Comparison of ENCODE assay signal across 8 mouse cellular contexts in genomic region chr2:170154738-170155088, GRCm38 (mm10). TPM values are rescaled to one million over a fixed set of nuclear protein-coding genes. Genes with fewer than 3 reads are reported as not detected.
DNase-seq lines count a peak whose midpoint lies in the region; ATAC-seq and TF ChIP-seq lines count a peak whose summit lies in the region.

No protein-coding gene starts in this region.

- no peak for ATAC-seq in liver, embryonic 14.5 days (ENCODE audit: insufficient read depth)

- peak overlapping the region; percentile 93 for H3K27ac ChIP-seq in heart, adult 2 months
- peak overlapping the region; percentile 93 for H3K27ac ChIP-seq in thymus, adult 2 months (ENCODE audit: control insufficient read depth, insufficient read depth, low read length)
- H3K27ac ChIP-seq in liver, embryonic 14.5 days: peak overlapping the region; percentile 92

- TF ChIP-seq CTCF in heart, adult 2 months (IDR thresholded peaks at IDR 0.05): no peak
- TF ChIP-seq CTCF in thymus, adult 2 months (IDR thresholded peaks at IDR 0.05; ENCODE audit: borderline replicate concordance, control insufficient read depth, extremely low read depth, insufficient read depth, low read length, poor library complexity): no peak
- TF ChIP-seq CTCF in liver, embryonic 14.5 days (IDR thresholded peaks at IDR 0.05; ENCODE audit: low read depth): no peak

- no peaks in the 10 kb centered on the region for H3K27me3 ChIP-seq in heart, adult 2 months (ENCODE audit: control insufficient read depth, insufficient read depth, low read length)
- H3K27me3 ChIP-seq in thymus, adult 2 months (ENCODE audit: control insufficient read depth, insufficient read depth, low read length): no peaks in the 10 kb centered on the region
- no peaks in the 10 kb centered on the region for H3K27me3 ChIP-seq in liver, embryonic 14.5 days (ENCODE audit: control insufficient read depth, insufficient read depth, low read length)

- intact Hi-C loops in heart, adult 2 months (cut with DNase I): loop anchor here (2.0 to 5.0 kb wide), 3 partner anchors 20 to 64 kb away; no protein-coding TSS in a partner anchor

- TF ChIP-seq POLR2A in heart, adult 2 months (IDR thresholded peaks at IDR 0.05; ENCODE audit: insufficient read depth, low read depth, low read length): no peak
- no peak for TF ChIP-seq POLR2A in thymus, adult 2 months (IDR thresholded peaks at IDR 0.05; ENCODE audit: control insufficient read depth, extremely low read depth, insufficient read depth, low read length, poor library complexity)

- peaks cover 4% of the 10 kb centered on the region for H3K36me3 ChIP-seq in heart, adult 2 months (ENCODE audit: control insufficient read depth, insufficient read depth, low read length)
- no peaks in the 10 kb centered on the region for H3K36me3 ChIP-seq in thymus, adult 2 months (ENCODE audit: control insufficient read depth, insufficient read depth, low read length)
- no peaks in the 10 kb centered on the region for H3K36me3 ChIP-seq in liver, embryonic 14.5 days (replicated peaks; ENCODE audit: control insufficient read depth, insufficient read depth, low read depth)

- H3K4me3 ChIP-seq in heart, adult 2 months: peak overlapping the region; percentile 50
- peak overlapping the region; percentile 60 for H3K4me3 ChIP-seq in thymus, adult 2 months (ENCODE audit: control insufficient read depth, insufficient read depth, low read length)
- peak overlapping the region; percentile 63 to 67 for H3K4me3 ChIP-seq in liver, embryonic 14.5 days (ENCODE audit: insufficient read depth in 1 of 2, low read depth in 2 of 2, low read length in 2 of 2)

- H3K79me2 ChIP-seq in heart, adult 2 months (replicated peaks; ENCODE audit: control insufficient read depth, insufficient read depth, low read length): no peaks in the 10 kb centered on the region

- WGBS in heart, adult 2 months: 3% methylated on average over 5 of the region's 5 CpGs
- 0% methylated on average over 5 of the region's 5 CpGs for WGBS in thymus, adult 2 months
- 2% methylated on average over 5 of the region's 5 CpGs for WGBS in liver, embryonic 14.5 days (ENCODE audit: insufficient replicate concordance)

- peaks cover 10% of the 10 kb centered on the region for H3K4me1 ChIP-seq in heart, adult 2 months (ENCODE audit: control insufficient read depth, insufficient read depth, low read length)
- H3K4me1 ChIP-seq in thymus, adult 2 months (replicated peaks; ENCODE audit: control insufficient read depth, insufficient read depth, low read length): peaks cover 28% of the 10 kb centered on the region
- peaks cover 44 to 50% of the 10 kb centered on the region in 2 experiments for H3K4me1 ChIP-seq in liver, embryonic 14.5 days (replicated peaks; ENCODE audit: control insufficient read depth in 2 of 2, insufficient read depth in 2 of 2, low read length in 1 of 2)

- no peak for DNase-seq in heart, adult 2 months
- no peak for DNase-seq in heart, adult 9 months (ENCODE audit: low spot score in 2 of 2)
- DNase-seq in thymus, adult 2 months: no peak
- no peak for DNase-seq in thymus, postnatal 4 days
- no peak for DNase-seq in liver, embryonic 14.5 days (ENCODE audit: low read depth in 3 of 3, low spot score in 3 of 3)
- DNase-seq in right cerebral cortex, adult 2 months (ENCODE audit: low spot score in 2 of 2): no peak
- DNase-seq in adrenal gland, postnatal 36 days: no peak
- DNase-seq in layer of hippocampus, postnatal 14 days (ENCODE audit: low spot score in 2 of 2): no peak

- no peaks in the 10 kb centered on the region for H3K9me3 ChIP-seq in liver, embryonic 14.5 days (ENCODE audit: control insufficient read depth, low read length)

- peak overlapping the region; percentile 83 for H3K4me2 ChIP-seq in liver, embryonic 14.5 days (ENCODE audit: low read depth)

- TF ChIP-seq EP300 in heart, adult 2 months (IDR thresholded peaks at IDR 0.05; ENCODE audit: insufficient read depth, low read depth, low read length): no peak
- no peak for TF ChIP-seq EP300 in liver, embryonic 14.5 days (IDR thresholded peaks at IDR 0.05; ENCODE audit: low read depth)

- peak overlapping the region; percentile 27; the same call in 1 of the 2 replicates for H3K9ac ChIP-seq in heart, adult 2 months (ENCODE audit: low read depth, low read length)
- peak overlapping the region; percentile 79 for H3K9ac ChIP-seq in liver, embryonic 14.5 days (replicated peaks)

RNA-seq across cellular contexts. Expression of gene Zfp217, which starts 6.8 kb away (rescaled TPM):
- total RNA-seq in heart, adult 2 months (2021): 1 to 10 TPM; 8.9 to 9.4 TPM
- 5.2 and 9.7 TPM in 2 replicates for polyA plus RNA-seq in heart, adult 2 months (2012; rRNA removed)
- 32.1 and 41.0 TPM in 2 replicates for polyA plus RNA-seq in thymus, adult 2 months (2012; rRNA removed)
- polyA plus RNA-seq in liver, embryonic 14.5 days (2012; rRNA removed): 4.2 and 4.8 TPM in 2 replicates
- polyA plus RNA-seq in liver, embryonic 14.5 days (2014; fragmentation: Nextera tagmentation; extraction: Ambion mirVana): 2.3 and 3.5 TPM in 2 replicates
- total RNA-seq in adrenal gland, postnatal 36 days (2021): 10 to 100 TPM; 23.9 to 24.2 TPM
- total RNA-seq in layer of hippocampus, postnatal 14 days (2021): 1 to 10 TPM; 3.0 to 3.1 TPM
